Mouse (Mus musculus) A20 (cell line): ENCODE measurements around the gene Prl8a8.

Source experiments
- DNase-seq: peaks from one replicate; pipeline ENCODE4 v3.0.0-alpha.2; 2011; ENCODE audit warnings: low read depth, low spot score

Prl8a8 gene

DNA sequence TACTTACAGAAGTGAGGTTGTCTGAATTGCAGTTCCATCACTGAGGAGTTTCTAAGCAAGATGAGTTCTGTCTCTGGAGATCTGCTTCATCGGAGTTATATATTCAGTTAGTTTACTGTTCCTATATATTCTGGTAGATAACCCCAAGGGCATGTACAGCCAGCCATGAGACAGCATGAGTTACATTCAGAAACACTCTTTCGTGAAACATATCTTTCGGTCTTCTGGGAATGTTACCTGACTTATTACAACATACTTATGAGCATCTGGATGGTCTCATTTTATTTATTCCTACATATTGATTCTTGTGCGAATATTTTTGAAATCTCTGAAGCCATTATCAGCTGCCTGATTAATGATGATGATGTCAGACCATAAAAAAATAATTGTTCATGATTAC is at the start of gene Prl8a8:
Prl8a8 (minus strand) TSS at position 101 of the 400 bp plus-strand sequence.
- DNase-seq = no peak

DNA sequence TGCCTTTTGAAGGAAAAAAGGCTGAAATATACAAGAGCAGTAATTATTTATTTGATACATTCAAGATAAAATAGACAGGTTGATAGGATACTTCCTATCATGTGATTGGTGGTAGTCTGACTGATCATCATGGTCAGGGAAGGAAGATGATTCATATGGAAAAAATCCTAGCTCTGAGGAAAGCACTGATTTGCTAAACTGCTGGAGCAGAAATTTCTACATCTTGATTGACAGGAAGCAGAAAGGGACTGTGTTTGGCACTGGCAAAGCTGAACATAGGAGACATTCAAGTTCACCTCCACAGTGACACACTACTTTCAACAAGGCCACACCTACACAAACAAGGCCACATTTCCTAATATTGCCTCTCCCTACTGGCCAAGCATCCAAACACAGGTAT is 40.3 kb upstream of the Prl8a8 start:
- no peak for DNase-seq

DNA sequence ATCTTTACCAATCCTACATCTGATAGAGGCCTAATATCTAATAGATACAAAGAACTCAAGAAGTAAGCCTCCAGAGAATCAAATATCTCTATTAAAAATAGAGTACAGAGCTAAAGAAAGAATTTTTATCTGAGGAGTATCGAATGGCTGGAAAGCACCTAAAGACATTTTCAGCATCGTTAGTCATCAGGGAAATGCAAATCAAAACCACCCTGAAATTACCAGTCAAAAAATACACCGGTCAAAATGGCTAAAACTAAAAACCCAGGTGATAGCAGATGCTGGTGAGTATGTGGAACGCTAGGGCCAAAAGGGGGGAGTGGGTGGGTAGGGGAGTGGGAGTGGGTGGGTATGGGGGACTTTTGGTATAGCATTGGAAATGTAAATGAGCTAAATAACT is 10.1 kb upstream of the Prl8a8 start:
- peak; percentile 13 for DNase-seq

DNA sequence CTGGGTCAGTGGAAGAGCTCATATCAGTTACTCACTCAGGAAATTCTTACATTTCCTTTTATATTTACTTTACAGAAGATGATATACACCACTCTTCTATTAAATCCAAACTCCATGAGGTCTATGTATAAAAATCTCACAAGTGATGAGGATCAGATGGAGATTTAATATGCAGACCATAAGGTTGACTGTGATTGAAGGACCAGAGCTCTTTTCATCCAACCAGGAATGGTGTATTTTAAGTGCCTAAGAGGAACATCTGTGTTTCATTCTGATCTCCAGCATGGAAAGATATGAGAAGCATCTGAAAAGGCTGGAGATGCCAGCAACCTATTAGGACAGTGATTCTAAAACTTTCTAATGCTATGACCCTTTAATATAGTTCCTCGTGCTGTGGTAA is 5.4 kb downstream of the Prl8a8 start:
- no peak for DNase-seq
